Mouse (Mus musculus): ENCODE data around the gene Fam196b. TPM values are rescaled to one million over a fixed set of nuclear protein-coding genes. Genes with fewer than 3 reads are reported as not detected.
A peak's percentile ranks its signal among the peaks of the same experiment; 100 is the strongest.

The Fam196b gene
- polyA plus RNA-seq (2016; fragmentation: Nextera tagmentation; extraction: Ambion mirVana): 1.3 and 1.6 TPM in 2 replicates

DNA sequence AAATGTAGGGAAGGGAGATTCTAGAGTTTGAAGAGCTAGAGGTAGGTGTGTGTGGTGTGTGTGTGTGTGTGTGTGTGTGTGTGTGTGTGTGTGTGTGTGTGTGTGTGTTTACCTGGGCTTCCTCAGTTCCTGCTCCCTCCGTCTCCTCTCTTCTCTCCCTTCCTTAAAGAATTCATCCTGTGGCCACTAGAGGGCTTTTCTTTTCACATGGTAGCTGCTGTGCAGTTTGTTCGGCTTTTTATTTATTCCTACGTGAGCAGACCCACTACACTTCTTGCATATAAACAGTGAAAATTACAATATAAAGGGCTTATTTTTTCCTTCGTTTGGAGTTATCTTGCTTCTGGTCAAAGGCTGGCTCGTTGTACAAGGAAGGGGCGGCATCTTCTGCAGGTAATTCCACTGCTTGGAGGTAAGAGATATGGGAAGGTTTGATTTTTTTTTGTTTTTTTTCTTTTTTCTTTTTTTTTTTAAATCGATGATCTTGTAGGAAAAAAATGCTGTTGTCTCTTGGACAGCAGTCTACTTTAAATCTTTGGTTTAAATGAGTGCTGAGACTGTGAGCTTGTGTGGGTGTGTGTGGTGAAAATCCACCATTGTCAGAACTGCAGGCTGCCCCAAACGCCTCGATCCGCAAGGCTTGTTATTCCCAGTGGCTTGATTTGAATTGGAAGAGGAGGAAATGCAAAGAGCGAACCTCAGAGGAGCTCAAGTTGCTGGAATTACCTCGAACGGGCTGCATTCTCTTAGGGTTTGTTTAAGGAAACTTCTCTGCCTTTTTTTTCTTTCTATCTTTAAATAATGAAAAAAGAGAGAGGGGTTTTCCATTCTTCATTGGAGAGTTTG lies at the start of gene Fam196b:
Gene Fam196b, plus strand, starts transcription at position 289 of the 846 bp plus-strand sequence.
- Histone ChIP-seq H3K4me1 (replicated peaks) (peaks cover 30% of the 10 kb centered on the region), H3K9me3 (no peaks in the 10 kb centered on the region), H3K27me3 (ENCODE audit: insufficient read depth, poor library complexity, severe bottlenecking) (peaks cover 44% of the 10 kb centered on the region), H3K36me3 (no peaks in the 10 kb centered on the region), H3K4me3 (peak within 1 kb of the TSS; percentile 49), H3K27ac (peak within 1 kb of the TSS; percentile 79; the same call in 1 of the 2 replicates)
- WGBS: 3% methylated on average over 13 of the region's 13 CpGs
- DNase-seq (ENCODE audit: low spot score): peak; percentile 31

DNA sequence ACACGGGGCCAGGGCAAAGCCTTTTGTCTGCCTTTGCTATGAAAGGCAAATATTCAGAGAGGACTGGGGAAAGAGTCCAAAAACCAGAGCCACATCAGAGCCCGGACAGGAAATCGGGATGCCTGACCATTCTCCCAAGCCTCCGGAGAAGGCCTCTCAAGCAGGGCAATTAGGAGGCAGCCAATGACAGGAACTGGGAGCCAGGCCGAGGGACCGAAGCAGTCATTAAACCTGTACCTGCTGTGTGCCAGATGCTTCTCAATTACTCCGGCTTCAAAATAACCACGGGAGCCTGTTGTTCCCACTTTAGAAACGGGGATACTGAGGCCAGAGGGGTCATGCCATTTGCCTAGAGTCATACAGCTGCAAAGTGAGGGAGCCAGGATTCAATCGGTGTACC lies 42.6 kb upstream of the Fam196b start:
- Histone ChIP-seq H3K27ac (no peak overlapping the region), H3K4me3 (no peak overlapping the region), H3K27me3 (ENCODE audit: insufficient read depth, poor library complexity, severe bottlenecking) (peaks cover 25% of the 10 kb centered on the region), H3K4me1 (replicated peaks) (peaks cover 19% of the 10 kb centered on the region), H3K9me3 (no peaks in the 10 kb centered on the region), H3K36me3 (no peaks in the 10 kb centered on the region)
- DNase-seq (ENCODE audit: low spot score): no peak
- WGBS: 64% methylated on average over 10 of the region's 10 CpGs

DNA sequence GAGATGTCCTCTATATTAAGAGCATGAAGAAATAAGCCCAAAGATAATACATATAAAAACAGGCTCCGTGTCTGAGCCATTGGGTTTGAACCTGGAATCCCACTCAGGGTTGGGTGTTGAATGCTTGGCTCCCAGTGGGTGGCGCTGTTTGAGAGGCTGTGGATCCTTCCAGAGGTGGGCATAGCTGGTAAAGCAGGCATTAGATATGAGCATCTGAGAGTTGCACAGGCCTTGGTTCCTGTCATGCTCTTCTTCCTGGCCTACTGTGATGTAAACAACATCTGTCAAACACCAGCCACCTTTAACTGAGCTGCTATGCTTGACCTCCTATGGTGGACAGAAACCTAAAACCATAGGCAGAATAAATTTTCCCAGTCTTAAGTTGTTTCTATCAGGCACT lies 38.7 kb upstream of the Fam196b start:
- Histone ChIP-seq H3K36me3 (no peaks in the 10 kb centered on the region), H3K4me1 (replicated peaks) (peaks cover 19% of the 10 kb centered on the region), H3K27ac (no peak overlapping the region), H3K4me3 (no peak overlapping the region), H3K9me3 (no peaks in the 10 kb centered on the region), H3K27me3 (ENCODE audit: insufficient read depth, poor library complexity, severe bottlenecking) (peaks cover 59% of the 10 kb centered on the region)
- 42% methylated on average over 2 of the region's 2 CpGs for WGBS
- peak; percentile 15 for DNase-seq (ENCODE audit: low spot score)

DNA sequence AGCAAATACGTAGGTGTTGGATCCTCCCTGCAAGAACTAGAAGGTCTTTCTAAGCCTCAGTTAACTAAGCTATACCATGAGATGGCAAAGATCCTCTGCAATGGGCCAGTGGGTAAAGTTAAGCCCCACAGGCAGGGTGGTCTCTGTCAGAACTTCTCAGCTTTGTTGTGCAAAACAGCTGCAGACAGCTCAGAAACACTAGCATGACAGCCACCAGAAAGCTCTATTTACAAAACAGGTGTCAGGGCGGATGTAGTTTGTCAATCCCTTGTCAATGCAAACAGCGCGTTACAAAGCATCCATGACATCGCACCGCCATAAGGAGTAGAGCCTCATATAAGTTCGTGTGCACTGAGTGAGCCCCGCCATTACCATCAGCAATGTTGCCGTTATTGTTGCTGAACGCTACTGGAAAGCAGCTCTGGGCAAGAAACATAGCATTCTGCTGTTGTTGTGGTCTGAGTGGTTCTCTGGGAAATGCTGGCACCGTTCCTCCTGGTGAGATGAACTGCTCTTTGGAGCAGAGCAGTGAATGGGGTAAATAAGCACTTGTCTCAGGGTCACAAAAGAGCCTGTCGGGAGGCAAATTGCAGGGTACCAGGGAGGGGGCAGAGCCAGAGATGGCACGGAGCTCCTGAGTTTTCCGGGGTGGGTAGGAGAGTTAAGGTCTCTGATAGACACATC lies 38.1 kb upstream of the Fam196b start:
- WGBS: 48% methylated on average over 14 of the region's 14 CpGs
- no peak overlapping the region for H3K27ac ChIP-seq
- peaks cover 19% of the 10 kb centered on the region for H3K4me1 ChIP-seq (replicated peaks)
- peaks cover 64% of the 10 kb centered on the region for H3K27me3 ChIP-seq (ENCODE audit: insufficient read depth, poor library complexity, severe bottlenecking)
- no peaks in the 10 kb centered on the region for H3K36me3 ChIP-seq
- no peak overlapping the region for H3K4me3 ChIP-seq
- no peaks in the 10 kb centered on the region for H3K9me3 ChIP-seq
- DNase-seq (ENCODE audit: low spot score): peak; percentile 6

DNA sequence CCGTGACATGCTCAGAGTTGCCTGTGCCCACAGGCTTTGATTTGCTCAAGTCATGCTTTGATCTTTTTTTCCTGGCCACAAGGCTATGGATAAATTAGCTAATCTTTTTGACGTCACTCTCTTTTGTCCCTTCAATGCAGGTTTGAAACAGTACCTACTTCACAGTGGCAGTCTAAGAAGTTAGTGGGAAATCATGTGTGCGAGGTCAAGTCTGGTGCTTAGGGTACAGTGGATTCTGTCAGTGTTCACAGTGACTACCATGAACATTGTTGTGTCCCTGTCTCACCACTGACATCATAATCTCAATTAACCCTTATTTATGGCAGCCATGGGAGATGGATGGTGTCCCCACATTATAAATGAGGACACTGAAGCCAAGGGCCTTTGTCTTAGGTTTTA lies 37.6 kb upstream of the Fam196b start:
- Histone ChIP-seq H3K4me3 (no peak overlapping the region), H3K36me3 (no peaks in the 10 kb centered on the region), H3K9me3 (no peaks in the 10 kb centered on the region), H3K27ac (no peak overlapping the region), H3K4me1 (replicated peaks) (peaks cover 15% of the 10 kb centered on the region), H3K27me3 (ENCODE audit: insufficient read depth, poor library complexity, severe bottlenecking) (peaks cover 69% of the 10 kb centered on the region)
- 54% methylated on average over 3 of the region's 3 CpGs for WGBS
- no peak for DNase-seq (ENCODE audit: low spot score)

DNA sequence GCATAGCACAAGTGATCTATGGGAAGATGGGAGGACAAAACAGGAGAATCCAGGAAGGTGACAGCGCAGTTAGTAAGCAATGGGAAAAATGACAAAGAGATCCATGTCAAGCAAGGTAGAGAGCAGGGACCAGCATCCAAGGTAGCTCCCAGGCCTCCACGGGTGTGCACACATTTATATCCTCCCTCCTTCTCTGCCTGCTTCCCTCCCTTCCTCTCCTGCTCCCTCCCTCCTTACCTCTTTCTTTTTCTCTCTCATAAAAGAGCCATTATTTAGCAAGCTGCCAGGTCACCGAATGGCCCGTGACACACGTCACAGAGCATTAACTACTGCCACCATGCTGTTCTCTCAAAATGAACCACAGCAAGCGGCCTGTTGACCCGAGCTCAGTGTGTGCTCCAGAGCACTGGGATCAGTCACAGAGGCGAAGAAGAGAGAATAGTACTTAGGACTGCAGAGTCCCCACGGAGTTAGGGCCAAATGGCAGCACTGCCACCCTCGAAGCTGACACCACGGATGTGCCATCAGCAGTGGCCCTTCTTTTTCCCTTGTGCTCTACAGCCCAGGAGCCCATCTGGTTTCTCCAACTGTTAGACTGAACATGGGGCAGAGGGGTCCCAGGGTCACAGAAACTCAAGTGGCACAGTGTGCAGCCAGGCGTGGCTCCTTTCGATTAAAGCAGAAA lies 30.4 kb upstream of the Fam196b start:
- H3K4me3 ChIP-seq: no peak overlapping the region
- H3K27me3 ChIP-seq (ENCODE audit: insufficient read depth, poor library complexity, severe bottlenecking): peaks cover 81% of the 10 kb centered on the region
- H3K36me3 ChIP-seq: no peaks in the 10 kb centered on the region
- peaks cover 16% of the 10 kb centered on the region for H3K4me1 ChIP-seq (replicated peaks)
- H3K27ac ChIP-seq: 0 out of 2 replicates have a peak overlapping the region, but pooled peaks have one; percentile 17
- H3K9me3 ChIP-seq: no peaks in the 10 kb centered on the region
- DNase-seq (ENCODE audit: low spot score): peak; percentile 41
- 15% methylated on average over 13 of the region's 13 CpGs for whole genome bisulfite sequencing

DNA sequence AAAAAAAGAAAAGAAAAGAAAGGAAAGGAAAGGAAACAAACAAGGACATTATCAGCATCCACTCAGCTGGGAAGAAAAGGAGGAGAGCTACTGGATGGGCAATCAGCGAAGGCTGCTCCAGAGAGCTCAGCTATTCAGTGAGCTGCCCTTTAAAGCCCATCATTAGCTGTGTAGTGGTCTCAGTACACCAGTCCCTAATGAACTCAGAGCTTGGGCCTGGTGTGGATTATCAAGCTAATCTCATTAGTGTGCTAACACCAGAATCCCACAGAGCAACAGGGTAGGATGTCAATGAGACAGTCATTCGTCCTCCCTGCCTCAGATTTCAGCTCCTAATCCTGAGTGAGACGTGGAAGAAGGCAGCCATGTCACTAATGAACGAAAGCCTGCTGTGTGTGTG lies 24.4 kb upstream of the Fam196b start:
- Histone ChIP-seq H3K4me3 (no peak overlapping the region), H3K9me3 (no peaks in the 10 kb centered on the region), H3K27me3 (ENCODE audit: insufficient read depth, poor library complexity, severe bottlenecking) (peaks cover 41% of the 10 kb centered on the region), H3K4me1 (replicated peaks) (peaks cover 16% of the 10 kb centered on the region), H3K27ac (peak overlapping the region; percentile 9; the same call in 1 of the 2 replicates), H3K36me3 (no peaks in the 10 kb centered on the region)
- no peak for DNase-seq (ENCODE audit: low spot score)
- 41% methylated on average over 4 of the region's 4 CpGs for WGBS

DNA sequence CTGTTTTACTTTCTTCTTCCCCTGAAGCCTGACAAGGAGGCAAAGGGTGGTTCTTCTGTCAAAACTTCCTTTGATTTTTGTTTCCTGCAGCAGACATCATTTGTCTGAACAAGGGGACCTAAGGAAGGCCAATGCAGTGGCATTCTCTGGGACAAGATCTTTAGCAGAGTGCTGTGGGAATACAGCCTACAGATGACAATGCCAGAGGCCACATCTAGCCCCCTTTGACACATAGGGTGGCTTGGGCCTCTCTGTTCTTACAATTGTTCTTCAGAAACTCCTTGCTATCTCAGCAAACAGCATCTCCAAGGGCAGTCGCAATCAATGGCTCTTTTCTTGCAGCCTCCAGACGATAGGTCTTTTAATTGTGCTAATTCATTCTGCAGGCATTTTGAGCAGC lies 23.9 kb upstream of the Fam196b start:
- Histone ChIP-seq H3K4me3 (no peak overlapping the region), H3K4me1 (replicated peaks) (peaks cover 16% of the 10 kb centered on the region), H3K27ac (peak overlapping the region; percentile 9; the same call in 1 of the 2 replicates), H3K9me3 (no peaks in the 10 kb centered on the region), H3K27me3 (ENCODE audit: insufficient read depth, poor library complexity, severe bottlenecking) (peaks cover 41% of the 10 kb centered on the region), H3K36me3 (no peaks in the 10 kb centered on the region)
- DNase-seq (ENCODE audit: low spot score): no peak
- 18% methylated on average over 2 of the region's 2 CpGs for WGBS

DNA sequence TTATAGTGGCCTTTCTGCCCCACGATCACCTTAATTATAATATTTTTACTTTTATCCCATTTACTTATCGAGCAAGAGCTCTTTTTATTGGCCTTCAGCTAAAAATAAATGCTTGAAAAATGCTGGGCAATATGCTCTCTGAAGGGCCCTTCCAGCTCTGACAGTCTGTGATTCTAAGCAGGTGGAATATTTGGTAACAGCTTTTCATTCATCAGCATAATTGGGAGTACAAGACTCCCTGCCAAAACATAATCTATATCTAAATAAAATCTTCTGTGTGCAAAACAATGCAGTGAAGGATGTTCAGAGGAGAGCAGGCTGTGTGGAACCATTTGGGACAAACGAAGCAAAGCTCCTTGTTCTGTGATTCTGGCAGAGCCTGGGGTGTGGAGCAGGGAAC lies 23.3 kb upstream of the Fam196b start:
- peaks cover 40% of the 10 kb centered on the region for H3K27me3 ChIP-seq (ENCODE audit: insufficient read depth, poor library complexity, severe bottlenecking)
- WGBS: 69% methylated on average over 3 of the region's 3 CpGs

DNA sequence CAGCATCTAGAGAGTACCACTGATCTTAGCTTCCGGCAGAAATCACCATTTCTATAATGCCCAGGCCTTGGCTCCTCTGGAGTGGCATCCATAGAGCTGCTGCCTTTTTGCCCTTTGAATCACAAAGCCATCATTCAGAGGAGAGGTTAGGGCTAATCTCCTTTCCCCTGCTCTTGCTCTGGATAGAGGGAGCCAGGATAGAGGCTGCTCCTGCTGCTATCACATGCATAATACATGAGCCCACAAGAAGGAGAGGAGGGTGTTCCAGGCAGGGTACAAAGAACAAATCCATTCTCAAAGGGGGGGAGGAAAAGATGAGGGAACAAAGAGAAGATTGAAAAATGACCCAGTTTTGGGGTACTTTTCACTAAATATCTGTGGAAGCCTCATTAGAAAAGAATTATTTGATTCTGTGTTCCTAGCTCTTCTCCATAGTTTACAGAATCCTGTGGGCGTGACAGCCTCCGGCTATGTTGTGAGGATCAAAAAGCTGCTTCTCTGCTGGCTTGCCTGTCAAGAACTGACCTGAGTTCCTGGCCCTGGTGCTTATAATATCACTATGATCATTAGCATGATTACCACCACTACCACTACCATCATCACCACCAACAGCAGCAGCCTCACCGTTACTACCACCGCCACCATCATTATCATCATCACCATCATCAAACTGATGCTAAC lies 16.8 kb upstream of the Fam196b start:
- Histone ChIP-seq H3K27me3 (ENCODE audit: insufficient read depth, poor library complexity, severe bottlenecking) (peaks cover 14% of the 10 kb centered on the region), H3K9me3 (no peaks in the 10 kb centered on the region), H3K27ac (peak overlapping the region; percentile 50; the same call in 1 of the 2 replicates), H3K4me1 (replicated peaks) (peaks cover 13% of the 10 kb centered on the region), H3K4me3 (no peak overlapping the region), H3K36me3 (no peaks in the 10 kb centered on the region)
- 57% methylated on average over 5 of the region's 5 CpGs for WGBS
- no peak for DNase-seq (ENCODE audit: low spot score)

More for the DNA sequence above, 23.3 kb upstream of the Fam196b start:
- Histone ChIP-seq H3K9me3 (no peaks in the 10 kb centered on the region), H3K4me3 (no peak overlapping the region), H3K27ac (no peak overlapping the region), H3K36me3 (no peaks in the 10 kb centered on the region), H3K4me1 (replicated peaks) (peaks cover 16% of the 10 kb centered on the region)
- DNase-seq (ENCODE audit: low spot score): no peak

DNA sequence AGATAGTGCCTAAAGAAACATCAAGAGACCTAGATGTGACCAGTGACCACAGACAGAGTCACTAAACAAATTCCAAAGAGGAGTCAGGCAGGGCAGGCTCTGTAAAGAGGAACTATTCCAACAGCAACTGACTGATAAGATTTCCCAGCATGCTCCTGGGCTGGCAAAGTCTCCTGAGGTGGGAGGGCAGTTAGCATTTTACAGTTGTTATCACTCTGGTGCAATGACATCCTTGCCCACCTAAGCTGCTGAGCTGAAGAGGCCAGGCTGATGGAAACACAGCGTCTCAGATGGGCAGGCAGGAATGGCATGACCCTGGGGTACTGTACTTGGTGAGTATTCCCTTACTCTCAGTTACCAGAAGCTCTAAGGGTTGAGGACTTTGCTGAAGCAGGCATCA lies 15.1 kb upstream of the Fam196b start:
- Histone ChIP-seq H3K4me3 (no peak overlapping the region), H3K27me3 (ENCODE audit: insufficient read depth, poor library complexity, severe bottlenecking) (peaks cover 11% of the 10 kb centered on the region), H3K9me3 (no peaks in the 10 kb centered on the region), H3K4me1 (replicated peaks) (peaks cover 13% of the 10 kb centered on the region), H3K27ac (no peak overlapping the region), H3K36me3 (no peaks in the 10 kb centered on the region)
- no peak for DNase-seq (ENCODE audit: low spot score)
- WGBS: 94% methylated on average over 1 of the region's 1 CpGs

DNA sequence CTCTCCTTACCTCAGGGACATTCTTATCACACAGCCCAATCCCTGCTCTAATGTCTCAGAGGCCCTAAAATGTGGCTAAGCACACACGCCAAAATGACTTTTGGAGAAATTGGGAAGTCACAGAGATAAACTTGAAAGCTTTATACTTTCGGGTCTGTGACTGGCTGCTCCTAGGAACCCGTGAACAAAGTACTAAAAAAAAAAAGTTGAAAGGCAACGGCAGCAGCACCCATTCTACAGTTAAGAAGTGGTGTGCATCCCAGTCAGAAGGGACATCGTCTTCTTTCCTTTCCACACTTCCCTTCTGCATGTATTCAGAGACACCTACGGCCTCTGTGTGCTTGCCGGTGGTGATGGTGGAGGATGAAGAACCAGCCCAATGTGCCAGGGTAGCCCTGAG lies 14.6 kb upstream of the Fam196b start:
- peaks cover 8% of the 10 kb centered on the region for H3K27me3 ChIP-seq (ENCODE audit: insufficient read depth, poor library complexity, severe bottlenecking)
- 94% methylated on average over 7 of the region's 7 CpGs for whole genome bisulfite sequencing
- no peak overlapping the region for H3K27ac ChIP-seq
- H3K4me3 ChIP-seq: no peak overlapping the region
- H3K4me1 ChIP-seq (replicated peaks): peaks cover 13% of the 10 kb centered on the region
- no peak for DNase-seq (ENCODE audit: low spot score)
- no peaks in the 10 kb centered on the region for H3K9me3 ChIP-seq
- no peaks in the 10 kb centered on the region for H3K36me3 ChIP-seq

Measured in hindbrain, embryonic 10.5 days (tissue).